In the genomic region with DNA sequence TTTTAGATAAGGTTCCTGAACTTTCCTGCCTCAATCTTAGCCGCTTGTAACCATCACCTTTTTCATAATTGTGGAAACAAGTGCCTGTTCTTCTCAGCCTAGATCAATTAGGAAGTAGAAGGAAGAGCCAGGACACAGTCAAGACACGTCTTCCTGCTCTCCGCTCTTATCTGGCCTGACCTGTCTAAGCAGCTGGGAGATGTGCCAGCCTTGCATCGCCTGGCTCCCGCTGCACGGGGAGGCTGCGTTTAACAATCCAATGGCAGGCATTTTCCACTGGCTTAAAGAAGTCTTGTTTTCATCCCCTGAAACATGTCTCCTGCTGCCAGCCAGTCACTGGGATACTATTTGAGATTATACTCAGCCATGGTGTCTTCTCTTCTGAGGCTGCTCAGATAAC, we compare ENCODE assay signal across 31 mouse cellular contexts.
DNase-seq lines count a peak whose midpoint lies in the region; ATAC-seq and TF ChIP-seq lines count a peak whose summit lies in the region.
"Had no signal": no experiment of that assay in that cellular context is flagged by ENCODE, and none has a peak within 500 bp of the region (broad histone marks: within the 10 kb centered on the region; RNA-seq: fewer than 3 reads in every experiment).

No protein-coding gene starts in this region.

- H3K27ac ChIP-seq in cerebellum, adult 2 months (ENCODE audit: insufficient read depth, low read length), result no peak overlapping the region
- H3K27ac ChIP-seq in heart, embryonic 13.5 days (replicated peaks), result peak overlapping the region; percentile 59; the same call in 1 of the 2 replicates
- no peak overlapping the region for H3K27ac ChIP-seq in midbrain, embryonic 14.5 days (replicated peaks; ENCODE audit: low read depth, low read length)
- no peak overlapping the region for H3K27ac ChIP-seq in midbrain, embryonic 15.5 days
- H3K27ac ChIP-seq: embryonic facial prominence, embryonic 13.5 days; forebrain, embryonic 13.5 days; hindbrain, embryonic 15.5 days; kidney, embryonic 15.5 days; limb, embryonic 13.5 days; liver, embryonic 12.5 days; midbrain, embryonic 13.5 days; neural tube, embryonic 13.5 days had no signal

- intact Hi-C loops in heart, postnatal 25 days (cut with DNase I), result no loop called here

- DNase-seq in cerebellum, postnatal 10 days, result peak; percentile 48
- DNase-seq in cerebellum, adult 2 months, result no peak
- no peak for DNase-seq in heart, postnatal 25 days (ENCODE audit: low spot score)
- DNase-seq in midbrain, embryonic 14.5 days, result peak; percentile 12
- DNase-seq in heart, postnatal 4 days, result peak; percentile 18
- DNase-seq in thymus, postnatal 14 days, result no peak
- DNase-seq: adrenal gland, postnatal 10 days; cerebellum, adult 9-11 months; embryo, embryonic 11 days; gastrocnemius, postnatal 36 days; kidney, postnatal 36 days; layer of hippocampus, postnatal 36 days; lung, adult 18-20 months; retina, postnatal 1 day; right cerebral cortex, postnatal 25 days; spleen, adult 18-20 months; thymus, postnatal 36 days had no signal

- no peak for TF ChIP-seq POLR2A in cerebellum, adult 2 months (IDR thresholded peaks at IDR 0.05; ENCODE audit: borderline replicate concordance, insufficient read depth, low read length)

- no peak overlapping the region for H3K9ac ChIP-seq in heart, embryonic 13.5 days
- no peak overlapping the region for H3K9ac ChIP-seq in midbrain, embryonic 14.5 days (replicated peaks; ENCODE audit: low read length)
- no peak overlapping the region for H3K9ac ChIP-seq in midbrain, embryonic 15.5 days
- H3K9ac ChIP-seq: embryonic facial prominence, embryonic 13.5 days; forebrain, embryonic 13.5 days; hindbrain, embryonic 15.5 days; kidney, embryonic 15.5 days; limb, embryonic 13.5 days; liver, embryonic 12.5 days; midbrain, embryonic 13.5 days; neural tube, embryonic 13.5 days had no signal

- no peaks in the 10 kb centered on the region; the same call in 1 of the 2 replicates for H3K27me3 ChIP-seq in cerebellum, adult 2 months (ENCODE audit: control insufficient read depth, insufficient read depth, low read length)
- no peaks in the 10 kb centered on the region for H3K27me3 ChIP-seq in heart, embryonic 13.5 days (replicated peaks)
- H3K27me3 ChIP-seq in midbrain, embryonic 14.5 days (ENCODE audit: control insufficient read depth, insufficient read depth, low read length), result no peaks in the 10 kb centered on the region
- H3K27me3 ChIP-seq in midbrain, embryonic 15.5 days (replicated peaks), result no peaks in the 10 kb centered on the region
- H3K27me3 ChIP-seq: embryonic facial prominence, embryonic 13.5 days; forebrain, embryonic 13.5 days; hindbrain, embryonic 15.5 days; kidney, embryonic 15.5 days; limb, embryonic 13.5 days; liver, embryonic 12.5 days; megakaryocyte, embryonic 14.5 days; midbrain, embryonic 13.5 days; neural tube, embryonic 13.5 days had no signal

- no peak overlapping the region for H3K4me3 ChIP-seq in cerebellum, adult 2 months (replicated peaks; ENCODE audit: insufficient read depth, low read depth, low read length)
- no peak overlapping the region for H3K4me3 ChIP-seq in heart, embryonic 13.5 days
- no peak overlapping the region for H3K4me3 ChIP-seq in midbrain, embryonic 14.5 days (replicated peaks; ENCODE audit: low read depth, low read length)
- no peak overlapping the region for H3K4me3 ChIP-seq in midbrain, embryonic 15.5 days
- H3K4me3 ChIP-seq: embryonic facial prominence, embryonic 13.5 days; erythroblast, embryonic 14.5 days; forebrain, embryonic 13.5 days; hindbrain, embryonic 15.5 days; kidney, embryonic 15.5 days; limb, embryonic 13.5 days; liver, embryonic 12.5 days; megakaryocyte, embryonic 14.5 days; midbrain, embryonic 13.5 days; myocyte; neural tube, embryonic 13.5 days had no signal

- no peaks in the 10 kb centered on the region; the same call in 1 of the 2 replicates for H3K4me1 ChIP-seq in cerebellum, adult 2 months (ENCODE audit: control insufficient read depth, insufficient read depth, low read length)
- H3K4me1 ChIP-seq in heart, embryonic 13.5 days, result peaks cover 10% of the 10 kb centered on the region
- H3K4me1 ChIP-seq in midbrain, embryonic 14.5 days (ENCODE audit: control insufficient read depth, insufficient read depth, low read length), result no peaks in the 10 kb centered on the region
- no peaks in the 10 kb centered on the region for H3K4me1 ChIP-seq in midbrain, embryonic 15.5 days
- H3K4me1 ChIP-seq: embryonic facial prominence, embryonic 13.5 days; forebrain, embryonic 13.5 days; hindbrain, embryonic 15.5 days; kidney, embryonic 15.5 days; limb, embryonic 13.5 days; liver, embryonic 12.5 days; megakaryocyte, embryonic 14.5 days; midbrain, embryonic 13.5 days; neural tube, embryonic 13.5 days had no signal

- no peak for ATAC-seq in heart, embryonic 13.5 days (ENCODE audit: extremely low read depth, insufficient number of reproducible peaks, low FRiP score, low TSS enrichment)
- no peak for ATAC-seq in midbrain, embryonic 14.5 days (ENCODE audit: low FRiP score, low TSS enrichment)
- ATAC-seq in midbrain, embryonic 15.5 days (replicated peaks), result no peak
- ATAC-seq: forebrain, embryonic 13.5 days; intestine, embryonic 16.5 days; liver, embryonic 12.5 days; midbrain, embryonic 13.5 days had no signal

- no peak overlapping the region for H3K4me2 ChIP-seq in heart, embryonic 13.5 days
- no peak overlapping the region for H3K4me2 ChIP-seq in midbrain, embryonic 14.5 days (ENCODE audit: low read length)
- no peak overlapping the region for H3K4me2 ChIP-seq in midbrain, embryonic 15.5 days
- H3K4me2 ChIP-seq: embryonic facial prominence, embryonic 13.5 days; forebrain, embryonic 13.5 days; hindbrain, embryonic 15.5 days; kidney, embryonic 15.5 days; limb, embryonic 13.5 days; liver, embryonic 12.5 days; midbrain, embryonic 13.5 days; neural tube, embryonic 13.5 days had no signal

- 27% methylated on average over 7 of the region's 7 CpGs for WGBS in cerebellum, adult 2 months
- 18% methylated on average over 7 of the region's 7 CpGs for WGBS in heart, embryonic 13.5 days
- 78% methylated on average over 7 of the region's 7 CpGs for WGBS in midbrain, embryonic 14.5 days
- 78% methylated on average over 7 of the region's 7 CpGs for WGBS in midbrain, embryonic 15.5 days

- H3K9me3 ChIP-seq in heart, embryonic 13.5 days, result peaks cover 6% of the 10 kb centered on the region; the same call in 1 of the 2 replicates
- H3K9me3 ChIP-seq in midbrain, embryonic 14.5 days (ENCODE audit: control insufficient read depth, low read length), result no peaks in the 10 kb centered on the region
- no peaks in the 10 kb centered on the region for H3K9me3 ChIP-seq in midbrain, embryonic 15.5 days
- H3K9me3 ChIP-seq: embryonic facial prominence, embryonic 13.5 days; forebrain, embryonic 13.5 days; hindbrain, embryonic 15.5 days; limb, embryonic 13.5 days; midbrain, embryonic 13.5 days; neural tube, embryonic 13.5 days had no signal

- no peaks in the 10 kb centered on the region for H3K36me3 ChIP-seq in heart, embryonic 13.5 days
- no peaks in the 10 kb centered on the region for H3K36me3 ChIP-seq in midbrain, embryonic 14.5 days (ENCODE audit: control insufficient read depth, insufficient read depth, low read length)
- no peaks in the 10 kb centered on the region for H3K36me3 ChIP-seq in midbrain, embryonic 15.5 days (replicated peaks)
- H3K36me3 ChIP-seq: embryonic facial prominence, embryonic 13.5 days; hindbrain, embryonic 15.5 days; kidney, embryonic 15.5 days; limb, embryonic 13.5 days; liver, embryonic 12.5 days; midbrain, embryonic 13.5 days; neural tube, embryonic 13.5 days had no signal

- TF ChIP-seq CTCF in cerebellum, adult 2 months (IDR thresholded peaks at IDR 0.05; ENCODE audit: borderline replicate concordance, insufficient read depth, low read depth, low read length), result no peak

Comparison
In these comparisons a context has a peak if more than half of its experiments do, and no peak if none do; other contexts are left out.
1. DNase-seq: peak in cerebellum, postnatal 10 days (2 of 2), midbrain, embryonic 14.5 days (single experiment) and heart, postnatal 4 days (single experiment); none in cerebellum, adult 2 months (0 of 2), heart, postnatal 25 days (single experiment) and thymus, postnatal 14 days (single experiment).